9 mouse cellular contexts compared by ENCODE assay signal in genomic region chr14:30459891-30460523, GRCm38 (mm10). TPM values are rescaled to one million over a fixed set of nuclear protein-coding genes. Genes with fewer than 3 reads are reported as not detected.
DNase-seq lines count a peak whose midpoint lies in the region; ATAC-seq and TF ChIP-seq lines count a peak whose summit lies in the region.
"Had no signal": no experiment of that assay in that cellular context is flagged by ENCODE, and none has a peak within 500 bp of the region (broad histone marks: within the 10 kb centered on the region; RNA-seq: fewer than 3 reads in every experiment).

No protein-coding gene starts in this region.

- H3K27me3 ChIP-seq in embryonic facial prominence, embryonic 15.5 days: peaks cover 16% of the 10 kb centered on the region; the same call in 1 of the 2 replicates
- H3K27me3 ChIP-seq in heart, embryonic 13.5 days (replicated peaks): 0 out of 2 replicates have a peak, but pooled peaks cover 3% of the 10 kb centered on the region
- H3K27me3 ChIP-seq in liver, embryonic 13.5 days: 0 out of 2 replicates have a peak, but pooled peaks cover 3% of the 10 kb centered on the region
- 0 out of 2 replicates have a peak, but pooled peaks cover 2% of the 10 kb centered on the region for H3K27me3 ChIP-seq in neural tube, embryonic 15.5 days (replicated peaks)

- no peak overlapping the region for H3K4me3 ChIP-seq in bone marrow macrophage, adult 2 months (ENCODE audit: insufficient read depth, low read length)
- no peak overlapping the region for H3K4me3 ChIP-seq in embryonic facial prominence, embryonic 15.5 days (replicated peaks)
- H3K4me3 ChIP-seq in heart, embryonic 13.5 days: no peak overlapping the region; the same call in 1 of the 2 replicates
- no peak overlapping the region for H3K4me3 ChIP-seq in liver, embryonic 13.5 days (replicated peaks)
- H3K4me3 ChIP-seq in neural tube, embryonic 15.5 days (replicated peaks): no peak overlapping the region

- no peak for ATAC-seq in embryonic facial prominence, embryonic 15.5 days (ENCODE audit: insufficient number of reproducible peaks, low FRiP score, low TSS enrichment, low read depth)
- ATAC-seq in heart, embryonic 13.5 days (ENCODE audit: extremely low read depth, insufficient number of reproducible peaks, low FRiP score, low TSS enrichment): no peak
- ATAC-seq in liver, embryonic 13.5 days (ENCODE audit: low read depth): no peak
- ATAC-seq in neural tube, embryonic 15.5 days (ENCODE audit: low FRiP score): no peak; the same call in 1 of the 2 replicates

- DNase-seq in CD8-positive naive resting alpha-beta T cell, adult 2 months (ENCODE audit: low read depth in 2 of 2, low spot score in 2 of 2): peak; percentile 45 to 69
- peak; percentile 82 to 84 for DNase-seq in kidney, postnatal 25 days
- DNase-seq in liver, embryonic 13.5 days: peak; percentile 36
- peak; percentile 27 to 32 for DNase-seq in thymus, adult 18-20 months

- TF ChIP-seq CTCF in bone marrow macrophage, adult 2 months (IDR thresholded peaks at IDR 0.05; ENCODE audit: low read depth, low read length): peak; percentile 73

- H3K4me1 ChIP-seq in bone marrow macrophage, adult 2 months (ENCODE audit: control insufficient read depth, insufficient read depth, low read length): peaks cover 32% of the 10 kb centered on the region
- H3K4me1 ChIP-seq in embryonic facial prominence, embryonic 15.5 days: peaks cover 7% of the 10 kb centered on the region
- peaks cover 39% of the 10 kb centered on the region for H3K4me1 ChIP-seq in heart, embryonic 13.5 days
- H3K4me1 ChIP-seq in liver, embryonic 13.5 days (replicated peaks): no peaks in the 10 kb centered on the region
- H3K4me1 ChIP-seq in neural tube, embryonic 15.5 days: peaks cover 14% of the 10 kb centered on the region

- no peaks in the 10 kb centered on the region for H3K9me3 ChIP-seq in embryonic facial prominence, embryonic 15.5 days (replicated peaks)
- no peaks in the 10 kb centered on the region for H3K9me3 ChIP-seq in heart, embryonic 13.5 days
- H3K9me3 ChIP-seq in liver, embryonic 13.5 days (replicated peaks): no peaks in the 10 kb centered on the region
- H3K9me3 ChIP-seq in neural tube, embryonic 15.5 days (replicated peaks): no peaks in the 10 kb centered on the region

- no peak for TF ChIP-seq POLR2A in bone marrow macrophage, adult 2 months (IDR thresholded peaks at IDR 0.05; ENCODE audit: borderline replicate concordance, low read depth, low read length)

- WGBS in embryonic facial prominence, embryonic 15.5 days: 4% methylated on average over 14 of the region's 14 CpGs
- WGBS in heart, embryonic 13.5 days: 6% methylated on average over 14 of the region's 14 CpGs
- 4% methylated on average over 14 of the region's 14 CpGs for WGBS in liver, embryonic 13.5 days (ENCODE audit: insufficient replicate concordance)
- WGBS in neural tube, embryonic 15.5 days: 4% methylated on average over 14 of the region's 14 CpGs

- H3K36me3 ChIP-seq in embryonic facial prominence, embryonic 15.5 days: no peaks in the 10 kb centered on the region
- H3K36me3 ChIP-seq in heart, embryonic 13.5 days: no peaks in the 10 kb centered on the region
- H3K36me3 ChIP-seq in liver, embryonic 13.5 days: no peaks in the 10 kb centered on the region
- H3K36me3 ChIP-seq in neural tube, embryonic 15.5 days: no peaks in the 10 kb centered on the region

- 0 out of 2 replicates have a peak overlapping the region, but pooled peaks have one; percentile 6 for H3K4me2 ChIP-seq in embryonic facial prominence, embryonic 15.5 days (replicated peaks)
- peak overlapping the region; percentile 38 for H3K4me2 ChIP-seq in heart, embryonic 13.5 days
- H3K4me2 ChIP-seq in liver, embryonic 13.5 days: no peak overlapping the region; the same call in 1 of the 2 replicates
- peak overlapping the region; percentile 31 for H3K4me2 ChIP-seq in neural tube, embryonic 15.5 days

- H3K9ac ChIP-seq in embryonic facial prominence, embryonic 15.5 days: no peak overlapping the region
- no peak overlapping the region for H3K9ac ChIP-seq in heart, embryonic 13.5 days
- H3K9ac ChIP-seq in liver, embryonic 13.5 days: no peak overlapping the region
- H3K9ac ChIP-seq in neural tube, embryonic 15.5 days (replicated peaks): 0 out of 2 replicates have a peak overlapping the region, but pooled peaks have one; percentile 10

- H3K27ac ChIP-seq in bone marrow macrophage, adult 2 months (ENCODE audit: insufficient read depth, low read depth, low read length): no peak overlapping the region
- no peak overlapping the region for H3K27ac ChIP-seq in embryonic facial prominence, embryonic 15.5 days (replicated peaks)
- no peak overlapping the region for H3K27ac ChIP-seq in heart, embryonic 13.5 days (replicated peaks)
- no peak overlapping the region for H3K27ac ChIP-seq in liver, embryonic 13.5 days
- H3K27ac ChIP-seq in neural tube, embryonic 15.5 days (replicated peaks): no peak overlapping the region
- H3K27ac ChIP-seq: macrophage had no signal

RNA-seq across cellular contexts. Expression of gene Dcp1a, which starts 19.3 kb away (rescaled TPM):
- 18.7 and 19.5 TPM in 2 replicates for polyA plus RNA-seq in bone marrow macrophage, adult 2 months (2012; ENCODE audit: insufficient read depth, insufficient read length, missing spikeins)
- polyA plus RNA-seq in embryonic facial prominence, embryonic 15.5 days (2015; fragmentation: Nextera tagmentation; extraction: Ambion mirVana): 23.3 and 25.7 TPM in 2 replicates
- 16.1 and 17.2 TPM in 2 replicates for polyA plus RNA-seq in heart, embryonic 13.5 days (2015; fragmentation: Nextera tagmentation; extraction: Ambion mirVana)
- 8.5 and 10.6 TPM in 2 replicates for polyA plus RNA-seq in liver, embryonic 13.5 days (2015; fragmentation: Nextera tagmentation; extraction: Ambion mirVana)
- 16.2 and 16.8 TPM in 2 replicates for polyA plus RNA-seq in neural tube, embryonic 15.5 days (2015; fragmentation: Nextera tagmentation; extraction: Ambion mirVana)

RNA-seq across cellular contexts. Expression of gene Cacna1d, which starts 31.2 kb away (rescaled TPM):
- polyA plus RNA-seq in bone marrow macrophage, adult 2 months (2012; ENCODE audit: insufficient read depth, insufficient read length, missing spikeins): 11.8 and 13.1 TPM in 2 replicates
- polyA plus RNA-seq in embryonic facial prominence, embryonic 15.5 days (2015; fragmentation: Nextera tagmentation; extraction: Ambion mirVana): 4.1 and 4.2 TPM in 2 replicates
- 7.3 and 8.0 TPM in 2 replicates for polyA plus RNA-seq in heart, embryonic 13.5 days (2015; fragmentation: Nextera tagmentation; extraction: Ambion mirVana)
- 0.15 and 0.38 TPM in 2 replicates for polyA plus RNA-seq in liver, embryonic 13.5 days (2015; fragmentation: Nextera tagmentation; extraction: Ambion mirVana)
- 9.4 and 11.5 TPM in 2 replicates for polyA plus RNA-seq in neural tube, embryonic 15.5 days (2015; fragmentation: Nextera tagmentation; extraction: Ambion mirVana)

Comparison
In these comparisons a context has a peak if more than half of its experiments do, and no peak if none do; other contexts are left out.
1. DNase-seq: peak in every context shown above with its lines; median percentile 83 in kidney, postnatal 25 days; 57 in CD8-positive naive resting alpha-beta T cell, adult 2 months; 36 in liver, embryonic 13.5 days; 30 in thymus, adult 18-20 months.